Mouse (Mus musculus): Measurements from ENCODE around the gene Akap11. TPM values are rescaled to one million over a fixed set of nuclear protein-coding genes. Genes with fewer than 3 reads are reported as not detected.

Gene Akap11
- polyA plus RNA-seq, 1 experiment, result 11.4 TPM

DNA sequence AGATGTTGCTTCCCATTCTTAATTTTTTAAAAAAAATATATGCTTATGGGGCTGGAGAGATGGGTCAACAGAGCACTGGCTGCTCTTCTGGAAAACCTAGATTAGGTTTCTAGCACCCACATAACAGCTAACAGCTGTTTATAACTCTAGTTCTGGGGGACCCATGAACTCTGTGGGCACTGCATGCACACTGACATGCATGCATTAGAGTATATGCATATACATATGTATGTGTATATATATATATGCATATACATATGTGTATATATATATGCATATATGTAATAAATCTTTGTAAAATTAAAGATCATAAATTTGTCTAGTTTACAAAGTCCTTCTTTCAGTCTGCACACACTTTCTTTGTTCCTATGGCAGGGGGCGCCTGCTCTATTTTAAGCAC lies 3.2 kb upstream of the Akap11 start:
- H3K79me2 ChIP-seq (ENCODE audit: control insufficient read depth, insufficient read depth), result peaks cover 16% of the 10 kb centered on the region
- no peaks in the 10 kb centered on the region for H3K27me3 ChIP-seq (ENCODE audit: control insufficient read depth, insufficient read depth, insufficient read length)
- no peak overlapping the region for H3K4me3 ChIP-seq

DNA sequence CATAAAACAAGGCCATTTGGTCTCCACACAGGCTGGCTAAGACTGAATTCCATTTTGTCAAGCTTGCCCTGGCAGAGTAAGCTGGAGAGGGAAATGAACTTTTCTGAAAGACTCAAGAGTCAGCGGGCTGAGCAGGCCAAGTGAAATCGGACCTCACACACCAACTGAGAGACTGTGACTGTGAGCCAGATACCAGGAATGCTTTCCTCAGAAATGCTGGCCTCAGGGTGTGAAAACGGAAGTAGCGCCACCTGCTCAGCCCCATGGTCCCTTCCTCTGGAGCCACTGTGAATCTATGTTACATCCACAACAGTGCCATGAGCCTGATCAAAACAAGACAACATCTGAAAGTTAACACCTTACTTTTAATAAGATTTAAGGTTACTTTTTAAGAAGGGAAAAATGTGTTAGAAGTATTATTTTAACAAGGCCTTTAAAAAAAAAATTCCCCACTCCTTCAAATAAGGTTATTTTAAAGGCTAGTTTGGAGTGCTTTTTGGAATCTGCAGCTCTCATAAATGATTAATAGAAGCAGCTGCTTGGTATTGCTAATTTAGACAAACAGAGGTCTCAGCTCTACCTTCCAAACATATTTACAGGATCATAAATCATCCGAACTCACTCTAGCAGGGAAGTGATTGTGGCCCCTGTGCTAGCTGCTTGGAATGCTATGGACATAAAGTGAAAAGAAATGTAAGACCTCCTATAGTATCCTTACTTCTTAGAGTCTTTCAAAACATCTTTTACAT lies 2.1 kb upstream of the Akap11 start:
- peak in 2 of 3 experiments; percentile 55 to 92 for TF ChIP-seq MYOD1 (IDR thresholded peaks at IDR 0.05; ENCODE audit: control insufficient read depth in 1 of 3, insufficient read length in 2 of 3, low read depth in 2 of 3)
- TF ChIP-seq SRF (IDR thresholded peaks at IDR 0.05; ENCODE audit: control insufficient read depth, insufficient read length, low read depth), result no peak
- TF ChIP-seq E2F4 (IDR thresholded peaks at IDR 0.05; ENCODE audit: insufficient read depth), result no peak
- no peak for TF ChIP-seq POLR2AphosphoS2 (IDR thresholded peaks at IDR 0.05; ENCODE audit: insufficient read length, low read depth)
- TF ChIP-seq MYOG (IDR thresholded peaks at IDR 0.05; ENCODE audit: control insufficient read depth in 1 of 3, insufficient read depth in 1 of 3, insufficient read length in 2 of 3, low read depth in 2 of 3), result peak in 2 of 3 experiments; percentile 28 to 89
- TF ChIP-seq USF1 (IDR thresholded peaks at IDR 0.05; ENCODE audit: low read depth), result no peak
- peaks cover 27% of the 10 kb centered on the region for H3K79me2 ChIP-seq (ENCODE audit: control insufficient read depth, insufficient read depth)
- no peak overlapping the region for H3ac ChIP-seq (ENCODE audit: control insufficient read depth, insufficient read length)
- H3K27me3 ChIP-seq (ENCODE audit: control insufficient read depth, insufficient read depth, insufficient read length), result no peaks in the 10 kb centered on the region
- no peaks in the 10 kb centered on the region for H3K36me3 ChIP-seq (ENCODE audit: control insufficient read depth, insufficient read depth)
- H3K4me3 ChIP-seq, result no peak overlapping the region
- peak overlapping the region; percentile 14 for H3K4me2 ChIP-seq (ENCODE audit: low read depth)

More for the DNA sequence above, 3.2 kb upstream of the Akap11 start:
- H3K36me3 ChIP-seq (ENCODE audit: control insufficient read depth, insufficient read depth), result no peaks in the 10 kb centered on the region
- no peak overlapping the region for H3ac ChIP-seq (ENCODE audit: control insufficient read depth, insufficient read length)
- no peak overlapping the region for H3K4me2 ChIP-seq (ENCODE audit: low read depth)
- no peak for TF ChIP-seq SRF (IDR thresholded peaks at IDR 0.05; ENCODE audit: control insufficient read depth, insufficient read length, low read depth)
- no peak for TF ChIP-seq CEBPB (IDR thresholded peaks at IDR 0.05; ENCODE audit: insufficient read depth, poor library complexity, severe bottlenecking)
- no peak for TF ChIP-seq POLR2AphosphoS2 (IDR thresholded peaks at IDR 0.05; ENCODE audit: insufficient read length, low read depth)
- no peak for TF ChIP-seq TCF12 (IDR thresholded peaks at IDR 0.05; ENCODE audit: insufficient read depth, poor library complexity, severe bottlenecking)
- TF ChIP-seq REST (IDR thresholded peaks at IDR 0.05; ENCODE audit: insufficient read depth, insufficient read length), result no peak
- TF ChIP-seq USF1 (IDR thresholded peaks at IDR 0.05; ENCODE audit: low read depth), result no peak
- no peak for TF ChIP-seq POLR2A (IDR thresholded peaks at IDR 0.05; ENCODE audit: insufficient read length, low read depth)
- no peak for TF ChIP-seq MAX (IDR thresholded peaks at IDR 0.05; ENCODE audit: low read depth)
- TF ChIP-seq TCF3 (IDR thresholded peaks at IDR 0.05; ENCODE audit: insufficient read length, low read depth), result no peak
- no peak for TF ChIP-seq MYOD1 (IDR thresholded peaks at IDR 0.05; ENCODE audit: control insufficient read depth in 1 of 3, insufficient read length in 2 of 3, low read depth in 2 of 3)
- no peak for TF ChIP-seq MYOG (IDR thresholded peaks at IDR 0.05; ENCODE audit: control insufficient read depth in 1 of 3, insufficient read depth in 1 of 3, insufficient read length in 2 of 3, low read depth in 2 of 3)
- no peak for TF ChIP-seq E2F4 (IDR thresholded peaks at IDR 0.05; ENCODE audit: insufficient read depth)

GRCm38 (mm10) chr14:78537551-78537950 lies 943 bp upstream of the Akap11 start:
- Histone ChIP-seq H3ac (ENCODE audit: control insufficient read depth, insufficient read length) (no peak overlapping the region), H3K79me2 (ENCODE audit: control insufficient read depth, insufficient read depth) (peaks cover 39% of the 10 kb centered on the region), H3K27me3 (ENCODE audit: control insufficient read depth, insufficient read depth, insufficient read length) (no peaks in the 10 kb centered on the region), H3K4me3 (peak overlapping the region; percentile 58), H3K4me2 (ENCODE audit: low read depth) (peak overlapping the region; percentile 89), H3K36me3 (ENCODE audit: control insufficient read depth, insufficient read depth) (no peaks in the 10 kb centered on the region)
- TF ChIP-seq SRF (IDR thresholded peaks at IDR 0.05; ENCODE audit: control insufficient read depth, insufficient read length, low read depth), result no peak
- TF ChIP-seq E2F4 (IDR thresholded peaks at IDR 0.05; ENCODE audit: insufficient read depth), result no peak
- TF ChIP-seq TCF12 (IDR thresholded peaks at IDR 0.05; ENCODE audit: insufficient read depth, poor library complexity, severe bottlenecking), result no peak
- no peak for TF ChIP-seq TCF3 (IDR thresholded peaks at IDR 0.05; ENCODE audit: insufficient read length, low read depth)
- no peak for TF ChIP-seq REST (IDR thresholded peaks at IDR 0.05; ENCODE audit: insufficient read depth, insufficient read length)

GRCm38 (mm10) chr14:78535366-78535765 lies 1.2 kb downstream of the Akap11 start:
- H3ac ChIP-seq (ENCODE audit: control insufficient read depth, insufficient read length), result no peak overlapping the region
- peak overlapping the region; percentile 58 for H3K4me3 ChIP-seq
- H3K4me2 ChIP-seq (ENCODE audit: low read depth), result peak overlapping the region; percentile 93
- H3K36me3 ChIP-seq (ENCODE audit: control insufficient read depth, insufficient read depth), result no peaks in the 10 kb centered on the region
- H3K27me3 ChIP-seq (ENCODE audit: control insufficient read depth, insufficient read depth, insufficient read length), result no peaks in the 10 kb centered on the region
- TF ChIP-seq MYOD1 (IDR thresholded peaks at IDR 0.05; ENCODE audit: control insufficient read depth in 1 of 3, insufficient read length in 2 of 3, low read depth in 2 of 3), result no peak
- no peak for TF ChIP-seq POLR2A (IDR thresholded peaks at IDR 0.05; ENCODE audit: insufficient read length, low read depth)
- no peak for TF ChIP-seq CEBPB (IDR thresholded peaks at IDR 0.05; ENCODE audit: insufficient read depth, poor library complexity, severe bottlenecking)
- TF ChIP-seq REST (IDR thresholded peaks at IDR 0.05; ENCODE audit: insufficient read depth, insufficient read length), result no peak
- TF ChIP-seq POLR2AphosphoS2 (IDR thresholded peaks at IDR 0.05; ENCODE audit: insufficient read length, low read depth), result no peak
- no peak for TF ChIP-seq MYOG (IDR thresholded peaks at IDR 0.05; ENCODE audit: control insufficient read depth in 1 of 3, insufficient read depth in 1 of 3, insufficient read length in 2 of 3, low read depth in 2 of 3)
- no peak for TF ChIP-seq SRF (IDR thresholded peaks at IDR 0.05; ENCODE audit: control insufficient read depth, insufficient read length, low read depth)
- no peak for TF ChIP-seq TCF3 (IDR thresholded peaks at IDR 0.05; ENCODE audit: insufficient read length, low read depth)
- TF ChIP-seq MAX (IDR thresholded peaks at IDR 0.05; ENCODE audit: low read depth), result no peak
- TF ChIP-seq E2F4 (IDR thresholded peaks at IDR 0.05; ENCODE audit: insufficient read depth), result no peak
- no peak for TF ChIP-seq USF1 (IDR thresholded peaks at IDR 0.05; ENCODE audit: low read depth)
- no peak for TF ChIP-seq TCF12 (IDR thresholded peaks at IDR 0.05; ENCODE audit: insufficient read depth, poor library complexity, severe bottlenecking)
- peaks cover 60% of the 10 kb centered on the region for H3K79me2 ChIP-seq (ENCODE audit: control insufficient read depth, insufficient read depth)

DNA sequence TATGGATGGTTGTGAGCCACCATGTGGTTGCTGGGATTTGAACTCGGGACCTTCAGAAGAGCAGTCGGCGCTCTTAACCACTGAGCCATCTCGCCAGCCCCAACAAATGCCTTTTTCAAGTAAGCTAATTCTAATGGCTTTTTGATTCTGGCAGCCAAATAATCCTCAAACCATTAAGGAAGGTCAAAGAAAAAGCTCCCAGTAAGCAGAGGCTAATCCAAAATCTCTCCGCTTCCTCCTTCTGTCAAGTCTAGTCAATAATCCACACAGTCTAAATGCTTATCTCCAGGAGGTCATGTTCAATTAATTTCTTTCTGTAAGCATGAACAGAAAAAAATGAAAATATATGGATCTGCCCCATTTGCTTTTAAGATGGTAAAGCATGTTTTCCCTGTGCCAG lies 2.0 kb downstream of the Akap11 start:
- Histone ChIP-seq H3K36me3 (ENCODE audit: control insufficient read depth, insufficient read depth) (no peaks in the 10 kb centered on the region), H3K27me3 (ENCODE audit: control insufficient read depth, insufficient read depth, insufficient read length) (no peaks in the 10 kb centered on the region), H3K4me2 (ENCODE audit: low read depth) (peak overlapping the region; percentile 93), H3ac (ENCODE audit: control insufficient read depth, insufficient read length) (no peak overlapping the region), H3K4me3 (peak overlapping the region; percentile 58), H3K79me2 (ENCODE audit: control insufficient read depth, insufficient read depth) (peaks cover 68% of the 10 kb centered on the region)
- TF ChIP-seq MYOG (IDR thresholded peaks at IDR 0.05; ENCODE audit: control insufficient read depth in 1 of 3, insufficient read depth in 1 of 3, insufficient read length in 2 of 3, low read depth in 2 of 3) (no peak), POLR2AphosphoS2 (IDR thresholded peaks at IDR 0.05; ENCODE audit: insufficient read length, low read depth) (no peak), TCF12 (IDR thresholded peaks at IDR 0.05; ENCODE audit: insufficient read depth, poor library complexity, severe bottlenecking) (no peak), REST (IDR thresholded peaks at IDR 0.05; ENCODE audit: insufficient read depth, insufficient read length) (no peak), E2F4 (IDR thresholded peaks at IDR 0.05; ENCODE audit: insufficient read depth) (no peak), SRF (IDR thresholded peaks at IDR 0.05; ENCODE audit: control insufficient read depth, insufficient read length, low read depth) (no peak), MYOD1 (IDR thresholded peaks at IDR 0.05; ENCODE audit: control insufficient read depth in 1 of 3, insufficient read length in 2 of 3, low read depth in 2 of 3) (no peak), TCF3 (IDR thresholded peaks at IDR 0.05; ENCODE audit: insufficient read length, low read depth) (no peak), POLR2A (IDR thresholded peaks at IDR 0.05; ENCODE audit: insufficient read length, low read depth) (no peak), MAX (IDR thresholded peaks at IDR 0.05; ENCODE audit: low read depth) (no peak), USF1 (IDR thresholded peaks at IDR 0.05; ENCODE audit: low read depth) (no peak), CEBPB (IDR thresholded peaks at IDR 0.05; ENCODE audit: insufficient read depth, poor library complexity, severe bottlenecking) (no peak)
